Mouse (Mus musculus): ENCODE data around the gene Mier3.

GRCm38 (mm10) chr13:111741991-111742615 lies 61.3 kb downstream of the Mier3 start:
- no peak for TF ChIP-seq CTCF (IDR thresholded peaks at IDR 0.05; ENCODE audit: insufficient read depth, low read depth, low read length)
- no peak for TF ChIP-seq POLR2A (IDR thresholded peaks at IDR 0.05; ENCODE audit: insufficient read depth, low read depth, low read length)
